Mouse (Mus musculus): ENCODE results near the gene Ccdc40.

DNA sequence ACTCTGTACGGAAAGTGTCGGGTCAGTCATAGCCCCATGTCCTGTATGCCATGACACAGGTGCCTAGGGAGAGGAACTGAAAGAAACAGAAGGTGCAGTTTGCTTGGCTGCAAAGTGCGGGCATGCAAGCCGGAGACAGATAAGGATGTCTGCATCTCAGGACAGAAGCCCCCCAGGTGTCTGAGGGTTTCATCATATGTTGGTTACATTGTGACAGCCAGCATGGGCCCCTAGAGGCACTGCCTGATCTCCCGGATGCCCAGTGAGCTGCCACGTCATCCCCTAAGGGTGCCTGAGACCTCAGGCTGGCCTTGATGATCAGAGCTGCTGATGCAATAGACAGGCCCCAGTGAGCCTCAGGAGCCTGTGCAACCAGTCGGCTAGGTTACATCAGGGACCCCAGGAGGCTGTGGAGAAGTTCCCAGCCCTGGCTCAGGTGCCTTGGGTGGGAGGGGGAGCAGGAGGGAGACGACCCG lies 36.7 kb upstream of the Ccdc40 start:
- TF ChIP-seq CTCF (IDR thresholded peaks at IDR 0.05; ENCODE audit: extremely low read depth, insufficient read length, insufficient replicate concordance, low read depth, low read length) = no peak
- no peak for TF ChIP-seq POLR2A (IDR thresholded peaks at IDR 0.05; ENCODE audit: low read depth, low read length)
